Mouse (Mus musculus) neural tube, embryonic 15.5 days (tissue): Measurements from ENCODE around the gene Nkain2. TPM values are rescaled to one million over a fixed set of nuclear protein-coding genes. Genes with fewer than 3 reads are reported as not detected.

Source experiments
- ATAC-seq: fragments of 200-750 bp; cut with Nextera tagmentation; 2 replicates; pipeline ENCODE4 v1.8.0; 2017; ENCODE audit warnings: mild to moderate bottlenecking, moderate TSS enrichment, moderate library complexity; ENCODE audit not compliant: low FRiP score
- H3K27ac ChIP-seq: fragments of 300-500 bp; sonication (generic); replicated peaks from 2 replicates; pipeline ENCODE4 v1.5.1; 2015; ENCODE audit warnings: mild to moderate bottlenecking, inconsistent platforms
- H3K27me3 ChIP-seq: fragments of 300-500 bp; sonication (generic); replicated peaks from 2 replicates; pipeline ENCODE4 v1.6.1; 2015; ENCODE audit warnings: inconsistent platforms
- H3K36me3 ChIP-seq: fragments of 300-500 bp; sonication (generic); 2 replicates; pipeline ENCODE4 v1.6.1; 2015; ENCODE audit warnings: inconsistent platforms
- H3K4me1 ChIP-seq: fragments of 300-500 bp; sonication (generic); 2 replicates; pipeline ENCODE4 v1.6.1; 2015; ENCODE audit warnings: inconsistent platforms
- H3K4me2 ChIP-seq: fragments of 300-500 bp; sonication (generic); 2 replicates; pipeline ENCODE4 v1.6.1; 2015; ENCODE audit warnings: inconsistent platforms, mild to moderate bottlenecking, moderate library complexity
- H3K4me3 ChIP-seq: fragments of 300-500 bp; sonication (generic); replicated peaks from 2 replicates; pipeline ENCODE4 v1.5.1; 2015; ENCODE audit warnings: mild to moderate bottlenecking, inconsistent platforms
- H3K9ac ChIP-seq: fragments of 300-500 bp; sonication (generic); replicated peaks from 2 replicates; pipeline ENCODE4 v1.6.1; 2015; ENCODE audit warnings: mild to moderate bottlenecking, inconsistent platforms
- H3K9me3 ChIP-seq: fragments of 300-500 bp; sonication (generic); replicated peaks from 2 replicates; pipeline ENCODE4 v1.6.1; 2016; ENCODE audit warnings: inconsistent platforms
- WGBS: fragments of 180-500 bp; shearing (Covaris S2); methylation state at CpG from one replicate; pipeline ENCODE4 v1.1.7; 2015; ENCODE audit warnings: mixed read lengths; 5-methylcytosine and 5-hydroxymethylcytosine counted together
- polyA plus RNA-seq: library from polyadenylated mRNA; unstranded; fragments of >200 nt; fragmentation: Nextera tagmentation; extraction: Ambion mirVana; gene quantifications from 2 replicates; pipeline ENCODE4 v1.2.1, GENCODE M21; 2015

Gene Nkain2
- polyA plus RNA-seq, 1 experiment from 2014 or later = 16.6 TPM

DNA sequence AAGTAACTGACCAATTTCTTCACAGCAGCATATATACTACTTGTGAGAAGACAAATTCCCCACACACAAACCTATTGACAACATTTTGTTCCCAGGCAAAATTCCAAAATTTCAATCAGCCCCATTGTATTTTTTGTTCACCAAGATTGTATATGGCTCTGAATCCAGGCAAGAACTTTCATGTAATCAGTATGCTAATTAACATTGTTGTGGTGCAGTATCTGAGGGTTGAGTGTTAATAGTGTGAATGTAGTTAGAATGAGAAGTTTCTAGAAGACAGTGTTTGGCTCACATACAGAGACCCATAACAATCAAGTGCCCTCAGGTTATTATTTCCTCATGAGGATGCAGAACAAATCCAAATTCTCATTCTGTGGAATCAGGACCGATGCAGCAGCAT, 354.2 kb downstream of the Nkain2 start:
- 69% methylated on average over 1 of the region's 1 CpGs for WGBS
- Histone ChIP-seq H3K4me2 (no peak overlapping the region), H3K27me3 (no peaks in the 10 kb centered on the region), H3K4me3 (no peak overlapping the region), H3K36me3 (no peaks in the 10 kb centered on the region), H3K27ac (no peak overlapping the region), H3K4me1 (no peaks in the 10 kb centered on the region), H3K9me3 (no peaks in the 10 kb centered on the region), H3K9ac (no peak overlapping the region)
- ATAC-seq = no peak

DNA sequence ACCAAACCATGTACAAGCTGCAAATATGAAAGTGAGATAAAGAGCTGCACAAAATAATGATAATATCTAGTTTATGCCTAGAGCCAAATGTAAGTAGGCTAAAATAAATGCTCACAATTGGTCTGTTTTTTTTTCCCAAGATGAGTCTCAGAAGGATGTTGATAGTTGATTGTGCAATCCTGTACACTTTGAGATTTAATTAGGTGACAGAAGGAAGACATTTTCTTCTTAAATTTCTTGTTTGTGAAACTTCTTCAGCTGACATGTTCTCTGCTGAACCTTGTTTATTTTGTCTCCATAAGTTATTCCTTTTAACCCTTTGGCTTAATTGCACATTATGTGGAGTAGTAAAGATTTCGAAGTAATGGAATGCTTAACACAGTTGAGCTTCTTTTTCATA, 379.4 kb downstream of the Nkain2 start:
- H3K36me3 ChIP-seq = no peaks in the 10 kb centered on the region
- no peaks in the 10 kb centered on the region for H3K27me3 ChIP-seq
- no peak overlapping the region for H3K27ac ChIP-seq
- H3K4me1 ChIP-seq = no peaks in the 10 kb centered on the region
- no peaks in the 10 kb centered on the region for H3K9me3 ChIP-seq
- no peak overlapping the region for H3K4me3 ChIP-seq
- H3K4me2 ChIP-seq = no peak overlapping the region
- WGBS = 91% methylated on average over 1 of the region's 1 CpGs
- ATAC-seq = no peak
- no peak overlapping the region for H3K9ac ChIP-seq

- Histone ChIP-seq H3K4me1 (no peaks in the 10 kb centered on the region), H3K9ac (no peak overlapping the region), H3K4me3 (no peak overlapping the region), H3K27ac (no peak overlapping the region), H3K36me3 (no peaks in the 10 kb centered on the region), H3K4me2 (no peak overlapping the region), H3K9me3 (no peaks in the 10 kb centered on the region), H3K27me3 (no peaks in the 10 kb centered on the region)
- WGBS = 57% methylated on average over 1 of the region's 1 CpGs
- ATAC-seq = no peak
These were observed 395.6 kb downstream of the Nkain2 start for GRCm38 (mm10) chr10:32494591-32495182.

- H3K9ac ChIP-seq = no peak overlapping the region
- H3K27ac ChIP-seq = no peak overlapping the region
- H3K36me3 ChIP-seq = no peaks in the 10 kb centered on the region
- H3K27me3 ChIP-seq = no peaks in the 10 kb centered on the region
- H3K4me1 ChIP-seq = no peaks in the 10 kb centered on the region
- no peak overlapping the region for H3K4me3 ChIP-seq
- H3K4me2 ChIP-seq = no peak overlapping the region
- H3K9me3 ChIP-seq = no peaks in the 10 kb centered on the region
- 84% methylated on average over 1 of the region's 1 CpGs for WGBS
- no peak for ATAC-seq
These were observed 396.7 kb downstream of the Nkain2 start for GRCm38 (mm10) chr10:32493600-32493999.

GRCm38 (mm10) chr10:32462726-32463125, 427.5 kb downstream of the Nkain2 start:
- Histone ChIP-seq H3K27ac (no peak overlapping the region), H3K4me2 (no peak overlapping the region), H3K4me3 (no peak overlapping the region), H3K9me3 (no peaks in the 10 kb centered on the region), H3K9ac (no peak overlapping the region), H3K36me3 (no peaks in the 10 kb centered on the region), H3K4me1 (no peaks in the 10 kb centered on the region), H3K27me3 (no peaks in the 10 kb centered on the region)
- WGBS = 73% methylated on average over 2 of the region's 2 CpGs
- no peak for ATAC-seq

- H3K27me3 ChIP-seq = no peaks in the 10 kb centered on the region
- no peaks in the 10 kb centered on the region for H3K36me3 ChIP-seq
- H3K4me2 ChIP-seq = no peak overlapping the region
- H3K4me1 ChIP-seq = 0 out of 2 replicates have a peak, but pooled peaks cover 4% of the 10 kb centered on the region
- H3K4me3 ChIP-seq = no peak overlapping the region
- peak; percentile 87 for ATAC-seq
- peak overlapping the region; percentile 37; the same call in 1 of the 2 replicates for H3K27ac ChIP-seq
- H3K9me3 ChIP-seq = no peaks in the 10 kb centered on the region
- no peak overlapping the region for H3K9ac ChIP-seq
- WGBS = 24% methylated on average over 3 of the region's 3 CpGs
These were observed 450.2 kb downstream of the Nkain2 start for GRCm38 (mm10) chr10:32439932-32440519.

DNA sequence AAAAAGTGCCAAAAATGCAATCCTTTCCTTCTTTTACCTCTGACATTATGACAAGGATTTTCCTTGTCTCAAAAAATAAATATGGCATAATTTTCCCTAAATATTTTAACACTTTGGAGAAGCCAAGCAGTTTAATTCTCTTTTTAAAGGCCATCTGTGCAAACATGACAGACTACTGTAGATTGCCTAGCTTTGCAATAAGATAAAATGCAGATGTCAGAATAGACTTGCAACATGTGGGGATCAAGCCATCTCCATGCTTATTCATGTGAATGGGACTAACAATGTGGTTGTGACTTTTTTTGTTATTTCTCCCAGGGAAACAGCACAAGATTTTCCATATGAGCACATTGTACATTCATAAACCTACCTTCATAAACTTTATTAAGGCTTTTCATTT, 476.0 kb downstream of the Nkain2 start:
- Histone ChIP-seq H3K4me2 (no peak overlapping the region), H3K27me3 (no peaks in the 10 kb centered on the region), H3K4me3 (no peak overlapping the region), H3K27ac (no peak overlapping the region), H3K9ac (no peak overlapping the region), H3K4me1 (no peaks in the 10 kb centered on the region), H3K36me3 (no peaks in the 10 kb centered on the region), H3K9me3 (no peaks in the 10 kb centered on the region)
- no peak for ATAC-seq

GRCm38 (mm10) chr10:32411331-32411730, 478.9 kb downstream of the Nkain2 start:
- H3K27ac ChIP-seq = no peak overlapping the region
- no peaks in the 10 kb centered on the region for H3K4me1 ChIP-seq
- no peaks in the 10 kb centered on the region for H3K9me3 ChIP-seq
- no peaks in the 10 kb centered on the region for H3K27me3 ChIP-seq
- no peaks in the 10 kb centered on the region for H3K36me3 ChIP-seq
- 87% methylated on average over 2 of the region's 2 CpGs for WGBS
- ATAC-seq = no peak
- no peak overlapping the region for H3K9ac ChIP-seq
- no peak overlapping the region for H3K4me2 ChIP-seq
- no peak overlapping the region for H3K4me3 ChIP-seq

DNA sequence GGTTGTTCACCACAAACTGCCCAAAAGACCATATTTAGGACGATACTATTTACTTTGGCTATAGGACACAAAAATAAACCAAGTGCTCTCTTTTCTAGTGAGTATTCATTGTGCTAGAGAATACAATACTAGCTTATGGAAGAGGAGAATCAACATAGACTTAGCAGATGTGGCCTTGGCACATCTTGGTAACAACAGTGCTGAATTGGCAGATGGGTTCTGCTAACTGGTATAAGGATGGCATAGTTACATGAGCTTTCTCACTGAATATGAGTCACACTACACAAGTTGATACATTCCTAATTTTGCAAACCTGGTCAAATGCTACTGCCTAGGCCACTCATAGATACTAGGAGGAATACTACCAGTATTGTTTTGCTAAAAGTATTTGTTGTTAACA, 489.3 kb downstream of the Nkain2 start:
- H3K4me1 ChIP-seq = no peaks in the 10 kb centered on the region
- WGBS = 92% methylated on average over 1 of the region's 1 CpGs
- H3K9ac ChIP-seq = no peak overlapping the region
- H3K27me3 ChIP-seq = no peaks in the 10 kb centered on the region
- no peak overlapping the region for H3K4me2 ChIP-seq
- H3K4me3 ChIP-seq = no peak overlapping the region
- H3K36me3 ChIP-seq = no peaks in the 10 kb centered on the region
- no peak overlapping the region for H3K27ac ChIP-seq
- no peak for ATAC-seq
- H3K9me3 ChIP-seq = no peaks in the 10 kb centered on the region

DNA sequence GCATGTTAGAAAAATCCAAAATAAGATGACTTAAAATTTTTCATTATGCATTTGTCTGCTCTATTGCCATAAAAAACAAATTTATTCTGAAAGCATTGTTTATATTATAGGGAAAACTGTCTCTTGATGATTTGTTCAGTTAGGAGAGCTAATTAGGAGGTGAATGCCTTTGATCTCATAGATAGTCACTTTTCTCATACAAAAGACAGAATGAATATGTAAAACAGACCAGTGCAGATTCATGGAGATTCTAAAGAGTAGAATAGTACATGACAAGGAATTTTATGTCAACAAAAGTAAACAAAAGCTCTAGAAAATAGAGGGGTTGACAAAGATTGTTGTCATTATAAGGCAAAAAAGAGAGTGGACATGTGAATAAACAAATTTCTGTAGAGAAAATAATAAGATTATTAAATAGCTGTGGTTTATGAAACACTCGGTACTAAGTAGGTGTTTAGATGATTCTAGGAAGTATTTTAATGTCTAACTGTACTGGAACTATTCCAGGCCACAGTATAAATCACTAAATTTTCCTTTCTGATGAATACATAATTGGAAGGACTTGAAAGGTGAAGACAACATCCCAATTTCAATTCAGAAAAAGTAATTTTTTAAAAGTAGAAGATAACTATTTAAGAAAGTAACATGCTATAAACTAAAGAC, 496.3 kb downstream of the Nkain2 start:
- H3K9me3 ChIP-seq = no peaks in the 10 kb centered on the region
- H3K4me2 ChIP-seq = no peak overlapping the region
- no peak overlapping the region for H3K9ac ChIP-seq
- H3K4me3 ChIP-seq = no peak overlapping the region
- no peaks in the 10 kb centered on the region for H3K4me1 ChIP-seq
- no peaks in the 10 kb centered on the region for H3K36me3 ChIP-seq
- 90% methylated on average over 1 of the region's 1 CpGs for WGBS
- no peaks in the 10 kb centered on the region for H3K27me3 ChIP-seq
- no peak for ATAC-seq
- no peak overlapping the region for H3K27ac ChIP-seq

DNA sequence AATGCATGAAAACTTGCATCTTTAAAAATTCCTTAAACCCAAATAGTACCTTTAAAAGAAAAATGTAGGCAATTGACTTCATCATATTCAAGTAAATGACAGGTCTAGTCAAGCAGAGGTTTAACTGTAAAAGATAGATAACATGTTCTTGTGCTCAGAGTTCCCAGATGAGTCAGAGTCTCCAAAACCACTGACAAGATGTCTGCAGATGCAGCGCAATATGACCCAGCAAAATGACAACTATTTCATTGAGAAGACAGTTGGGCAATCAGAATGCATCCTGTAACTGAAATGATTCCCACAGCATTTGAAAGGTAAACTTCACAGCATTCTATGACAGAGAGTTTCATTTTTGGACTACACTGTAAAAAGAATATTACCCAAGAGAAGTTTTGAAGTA, 496.9 kb downstream of the Nkain2 start:
- no peak for ATAC-seq
- H3K27ac ChIP-seq = no peak overlapping the region
- no peaks in the 10 kb centered on the region for H3K36me3 ChIP-seq
- no peak overlapping the region for H3K4me2 ChIP-seq
- H3K9ac ChIP-seq = no peak overlapping the region
- no peaks in the 10 kb centered on the region for H3K9me3 ChIP-seq
- no peaks in the 10 kb centered on the region for H3K4me1 ChIP-seq
- 88% methylated on average over 1 of the region's 1 CpGs for WGBS
- H3K27me3 ChIP-seq = no peaks in the 10 kb centered on the region
- H3K4me3 ChIP-seq = no peak overlapping the region

GRCm38 (mm10) chr10:32312754-32313153, 577.5 kb downstream of the Nkain2 start:
- WGBS = 94% methylated on average over 9 of the region's 9 CpGs

More at GRCm38 (mm10) chr10:32312754-32313153, 577.5 kb downstream of the Nkain2 start:
- H3K9ac ChIP-seq = no peak overlapping the region
- no peak overlapping the region for H3K4me3 ChIP-seq
- no peak overlapping the region for H3K4me2 ChIP-seq
- H3K36me3 ChIP-seq = no peaks in the 10 kb centered on the region
- no peaks in the 10 kb centered on the region for H3K4me1 ChIP-seq
- no peaks in the 10 kb centered on the region for H3K27me3 ChIP-seq
- peaks cover 10% of the 10 kb centered on the region; the same call in 1 of the 2 replicates for H3K9me3 ChIP-seq
- H3K27ac ChIP-seq = no peak overlapping the region
- ATAC-seq = no peak
